In genomic region chr1:124044925-124045640, GRCm38 (mm10) we compare ENCODE assay signal across 9 mouse cellular contexts. TPM values are rescaled to one million over a fixed set of nuclear protein-coding genes. Genes with fewer than 3 reads are reported as not detected.
DNase-seq lines count a peak whose midpoint lies in the region; ATAC-seq lines count a peak whose summit lies in the region.
"Had no signal": no experiment of that assay in that cellular context is flagged by ENCODE, and none has a peak within 500 bp of the region (broad histone marks: within the 10 kb centered on the region; RNA-seq: fewer than 3 reads in every experiment).

Dpp10 (minus strand) TSS chr1:124045559.

- peak; percentile 64 for ATAC-seq in hindbrain, embryonic 13.5 days (ENCODE audit: low FRiP score)
- ATAC-seq in liver, embryonic 13.5 days (ENCODE audit: low read depth), result no peak

- peak within 1 kb of the TSS; percentile 81 for H3K9ac ChIP-seq in hindbrain, embryonic 13.5 days
- no peak within 1 kb of the TSS for H3K9ac ChIP-seq in liver, embryonic 13.5 days
- H3K9ac ChIP-seq: liver, embryonic 14.5 days had no signal

- peaks cover 18% of the 10 kb centered on the region for H3K27me3 ChIP-seq in hindbrain, embryonic 13.5 days
- peaks cover 37% of the 10 kb centered on the region for H3K27me3 ChIP-seq in liver, embryonic 13.5 days

- H3K9me3 ChIP-seq in hindbrain, embryonic 13.5 days, result no peaks in the 10 kb centered on the region
- no peaks in the 10 kb centered on the region for H3K9me3 ChIP-seq in liver, embryonic 13.5 days (replicated peaks)

- H3K4me2 ChIP-seq in hindbrain, embryonic 13.5 days, result peak within 1 kb of the TSS; percentile 83
- H3K4me2 ChIP-seq in liver, embryonic 13.5 days, result peak within 1 kb of the TSS; percentile 29

- peaks cover 15% of the 10 kb centered on the region for H3K4me1 ChIP-seq in hindbrain, embryonic 13.5 days (replicated peaks)
- H3K4me1 ChIP-seq in liver, embryonic 13.5 days (replicated peaks), result no peaks in the 10 kb centered on the region

- H3K27ac ChIP-seq in hindbrain, embryonic 13.5 days, result peak within 1 kb of the TSS; percentile 91
- no peak within 1 kb of the TSS for H3K27ac ChIP-seq in liver, embryonic 13.5 days
- H3K27ac ChIP-seq: liver, embryonic 14.5 days had no signal

- H3K4me3 ChIP-seq in hindbrain, embryonic 13.5 days, result peak within 1 kb of the TSS; percentile 64
- peak within 1 kb of the TSS; percentile 18; the same call in 1 of the 2 replicates for H3K4me3 ChIP-seq in liver, embryonic 13.5 days (replicated peaks)

- H3K36me3 ChIP-seq in hindbrain, embryonic 13.5 days, result no peaks in the 10 kb centered on the region
- H3K36me3 ChIP-seq in liver, embryonic 13.5 days, result no peaks in the 10 kb centered on the region

- DNase-seq in layer of hippocampus, adult 8-10 months (ENCODE audit: low spot score in 2 of 2), result peak in 1 of 2 experiments; percentile 6
- no peak for DNase-seq in layer of hippocampus, adult 11-12 months (ENCODE audit: low spot score)
- DNase-seq in cerebellum, postnatal 25 days, result peak; percentile 72 to 73
- no peak for DNase-seq in liver, embryonic 13.5 days
- peak; percentile 36 to 48 for DNase-seq in right cerebral cortex, postnatal 36 days (ENCODE audit: low spot score in 2 of 2)
- DNase-seq in gastrocnemius, postnatal 25 days, result no peak
- no peak for DNase-seq in gastrocnemius, adult 8-10 months (ENCODE audit: low spot score in 2 of 2)

- under 1% methylated on average over 35 of the region's 38 CpGs for WGBS in hindbrain, embryonic 13.5 days
- WGBS in liver, embryonic 13.5 days (ENCODE audit: insufficient replicate concordance), result 3% methylated on average over 26 of the region's 38 CpGs

RNA-seq across cellular contexts. Expression of gene Dpp10, which starts in this region (rescaled TPM):
- total RNA-seq in layer of hippocampus, adult 8-10 months (2022), result 10 to 100 TPM; 41.9 to 52.9 (median 47.4) TPM
- 11.9 and 13.4 TPM in 2 replicates for polyA plus RNA-seq in hindbrain, embryonic 13.5 days (2015; fragmentation: Nextera tagmentation; extraction: Ambion mirVana)
- 0.02 and 0.06 TPM in 2 replicates for polyA plus RNA-seq in liver, embryonic 13.5 days (2015; fragmentation: Nextera tagmentation; extraction: Ambion mirVana)
- not detected for total RNA-seq in gastrocnemius, postnatal 25 days (2021)
- under 1 TPM in 3 of 4 experiments, not detected in 1; 0.09 to 0.46 (median 0.24) TPM for total RNA-seq in gastrocnemius, adult 8-10 months (2022)
- polyA plus RNA-seq: liver, embryonic 14.5 days had no signal

Comparison
In these comparisons a context has a peak if more than half of its experiments do, and no peak if none do; other contexts are left out.
1. RNA of gene Dpp10 (total RNA-seq): 41.9 to 52.9 TPM in layer of hippocampus, adult 8-10 months; 0.09 to 0.46 TPM in gastrocnemius, adult 8-10 months and not detected in gastrocnemius, postnatal 25 days; every median in the first group is over 10 times any median in the second.
2. RNA of gene Dpp10 (polyA plus RNA-seq): 11.9 to 13.4 TPM in hindbrain, embryonic 13.5 days; 0.02 to 0.06 TPM in liver, embryonic 13.5 days; every median in the first group is over 10 times any median in the second.
3. DNase-seq: peak in cerebellum, postnatal 25 days (2 of 2) and right cerebral cortex, postnatal 36 days (2 of 2); none in layer of hippocampus, adult 11-12 months (single experiment), liver, embryonic 13.5 days (single experiment), gastrocnemius, postnatal 25 days (single experiment) and gastrocnemius, adult 8-10 months (0 of 2).